Mouse (Mus musculus): Measurements from ENCODE around the gene Txlng. TPM values are rescaled to one million over a fixed set of nuclear protein-coding genes. Genes with fewer than 3 reads are reported as not detected.

The Txlng gene
- total RNA-seq, 4 experiments from 2014 or later: 18.5 to 26.1 (median 23.3) TPM

DNA sequence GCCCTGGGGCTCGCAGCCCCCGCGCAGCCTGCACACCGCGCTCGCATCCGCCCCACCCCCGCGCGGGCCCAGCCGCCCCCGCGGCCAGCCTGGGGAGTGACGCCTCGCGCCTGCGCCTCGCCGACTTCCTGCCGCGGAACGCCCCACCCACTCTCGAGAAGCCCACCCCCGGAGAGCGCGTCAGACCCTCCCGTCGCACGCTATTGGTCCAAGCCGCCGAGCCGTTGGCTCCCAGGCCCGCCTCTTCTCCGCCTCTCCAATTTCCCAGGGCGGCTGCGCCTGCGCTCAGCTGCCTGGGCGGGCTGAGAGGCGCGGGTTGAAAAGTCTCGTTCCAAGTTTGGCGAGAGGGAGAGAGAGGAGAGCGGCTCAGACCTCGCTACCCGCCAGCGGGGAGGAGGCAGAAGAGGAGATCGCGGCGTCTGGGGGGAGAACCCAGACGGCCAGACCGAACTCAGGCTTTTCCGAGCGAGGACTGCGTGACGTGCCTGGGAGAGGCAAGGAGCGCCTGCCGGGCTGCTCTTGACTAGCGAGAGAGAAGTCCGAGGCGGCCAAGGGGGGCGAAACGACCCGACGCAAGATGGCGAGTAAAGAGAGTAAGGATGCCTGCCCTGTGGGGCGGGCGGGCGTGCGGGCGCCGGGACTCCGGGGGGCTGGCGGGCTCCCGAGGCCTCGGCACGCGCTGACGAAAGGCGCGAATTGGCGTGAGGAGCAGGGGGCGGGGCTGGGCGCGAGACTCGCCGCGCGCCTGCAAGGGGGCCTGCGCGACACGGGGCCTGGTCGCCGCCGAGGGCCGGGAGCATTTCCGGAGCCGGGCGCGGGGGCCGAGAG lies 68.9 kb downstream of the Txlng start, which contains the start of gene Rbbp7:
TSS of gene Rbbp7 (plus strand) at position 288 of the 828 bp plus-strand sequence.
- DNase-seq (ENCODE audit: low spot score in 2 of 2): peak; percentile 89

DNA sequence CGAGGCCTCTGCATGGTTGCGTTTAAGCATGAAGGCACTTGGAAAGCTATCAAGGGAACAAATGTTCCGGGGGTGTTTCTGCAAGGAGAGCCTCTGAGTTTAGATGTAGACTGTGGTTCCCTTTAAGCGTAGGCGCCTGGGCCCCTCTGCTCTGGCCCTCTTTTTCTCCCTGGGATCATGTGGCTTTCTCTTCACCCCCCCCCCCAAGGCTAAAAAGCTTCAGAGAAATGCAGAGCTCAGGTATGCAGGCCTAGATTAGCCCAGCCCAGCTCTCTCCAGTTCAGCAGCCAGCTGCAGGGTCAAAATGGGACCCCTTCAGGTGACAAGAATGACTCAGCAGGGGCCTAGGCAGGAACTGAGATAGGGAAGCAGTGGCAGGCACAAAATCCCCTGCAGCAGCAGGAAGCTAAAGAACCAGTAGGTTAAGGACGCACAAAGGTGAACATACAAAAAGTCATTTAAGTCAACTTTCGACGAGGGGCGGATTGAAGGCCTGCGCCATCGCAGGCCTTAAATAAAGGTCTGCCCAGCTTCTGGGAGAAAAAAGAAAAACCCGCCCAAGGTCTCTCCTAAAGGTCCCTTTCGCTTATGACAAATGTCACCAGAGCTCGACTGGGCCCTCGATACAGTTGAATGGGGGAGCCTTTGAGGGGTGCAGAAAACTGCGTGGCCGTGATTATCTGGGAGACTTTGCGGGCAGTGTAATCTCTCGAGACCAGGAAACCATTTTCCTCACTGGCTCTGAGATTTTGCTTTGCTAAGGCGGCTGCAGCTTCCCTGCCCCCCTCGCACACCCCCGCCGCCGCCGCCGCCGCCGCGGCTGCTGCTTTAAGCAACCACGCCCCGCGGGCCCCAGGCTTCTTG lies 69.8 kb downstream of the Txlng start:
- peak; percentile 39 to 43 for DNase-seq (ENCODE audit: low spot score in 2 of 2)

DNA sequence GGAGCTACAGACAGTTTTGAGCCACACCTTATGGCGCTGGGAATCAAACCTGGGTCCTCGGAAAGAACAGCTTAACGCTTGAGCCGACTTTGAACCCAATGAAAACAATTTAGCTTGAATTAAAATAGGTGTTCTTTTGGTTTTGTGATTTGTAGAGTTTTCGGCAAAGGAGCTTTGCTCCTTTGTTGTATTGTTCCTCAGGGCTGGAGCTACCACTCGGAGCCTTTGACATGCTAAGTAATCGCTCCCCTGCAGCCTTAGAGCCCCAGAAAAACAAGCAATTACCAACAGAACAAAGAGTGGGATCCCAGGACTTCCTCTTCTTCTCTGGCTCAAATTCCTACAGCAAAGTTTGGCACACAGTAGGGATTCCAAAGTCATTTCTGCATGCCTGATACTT lies 73.2 kb downstream of the Txlng start:
- DNase-seq (ENCODE audit: low spot score in 2 of 2): no peak

DNA sequence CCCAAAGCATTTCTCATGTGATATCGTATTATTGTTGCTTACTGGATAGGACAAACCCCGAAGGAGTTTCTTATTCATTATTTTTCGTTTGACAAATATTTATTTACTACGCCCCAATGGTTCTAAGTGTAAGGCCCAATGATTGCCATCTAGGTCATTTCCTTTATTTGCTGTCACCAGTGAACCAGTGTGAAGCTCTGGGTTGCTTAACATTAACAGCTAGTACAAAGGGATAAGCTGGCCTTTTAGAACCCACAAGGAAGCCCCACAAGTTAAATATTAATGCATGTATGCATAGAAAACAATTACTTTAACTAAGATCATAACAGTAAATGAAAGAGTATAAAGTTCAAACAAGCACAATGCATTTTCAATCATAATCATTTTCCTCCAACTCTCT lies 74.9 kb downstream of the Txlng start:
- no peak for DNase-seq (ENCODE audit: low spot score in 2 of 2)

DNA sequence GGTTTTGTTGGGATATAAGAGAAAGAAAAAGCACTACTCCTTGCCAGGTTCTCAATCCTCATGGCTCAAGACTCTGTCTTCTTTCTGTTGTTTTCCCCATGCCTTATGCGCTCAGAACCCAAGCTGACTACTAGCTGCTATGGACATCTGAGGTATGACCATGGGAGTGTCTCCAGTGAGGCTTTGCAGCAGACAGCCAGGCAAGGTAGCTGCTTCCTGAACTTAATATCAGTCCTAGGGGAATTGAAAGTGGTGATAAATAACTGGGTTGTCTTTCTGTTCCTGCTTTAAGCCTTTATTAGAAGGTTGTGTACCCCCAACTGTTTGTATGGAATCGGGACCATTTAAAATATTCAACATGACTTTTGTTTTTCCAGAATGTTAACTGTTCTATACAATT lies 76.8 kb downstream of the Txlng start:
- no peak for DNase-seq (ENCODE audit: low spot score in 2 of 2)

DNA sequence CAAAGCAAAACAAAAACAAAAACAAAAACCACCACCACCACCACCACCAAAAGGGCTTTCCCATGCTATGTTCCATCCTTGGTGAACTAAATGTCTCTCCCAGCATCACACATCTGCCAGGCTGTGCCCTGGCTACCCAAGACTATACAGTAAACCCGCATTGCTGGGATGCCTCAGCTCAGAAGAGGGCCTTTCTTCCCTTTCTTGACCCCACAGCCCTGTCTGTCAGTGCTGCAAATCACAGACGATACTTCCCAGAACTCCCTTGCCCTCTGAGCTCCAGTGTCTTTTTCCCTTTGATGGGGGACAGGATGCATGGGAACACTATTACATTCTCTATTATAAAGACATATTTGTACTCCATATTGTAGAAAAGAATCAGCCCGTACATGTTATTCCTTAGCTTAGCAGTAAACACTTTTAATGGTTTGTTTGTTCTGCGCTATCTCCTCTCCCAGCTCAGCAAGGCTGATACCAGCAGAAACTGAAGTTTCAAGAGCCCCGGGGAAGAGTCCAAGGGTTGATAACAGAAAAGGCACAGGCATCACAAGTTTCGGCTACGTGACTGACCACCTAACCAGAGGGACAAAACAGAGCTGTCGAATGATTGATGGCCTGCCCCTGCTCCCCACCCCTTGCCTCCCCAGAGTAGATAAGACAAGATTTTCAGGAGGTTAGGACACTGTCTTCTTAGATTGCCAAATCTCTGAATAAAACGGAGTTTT lies 80.4 kb downstream of the Txlng start:
- no peak for DNase-seq (ENCODE audit: low spot score in 2 of 2)

DNA sequence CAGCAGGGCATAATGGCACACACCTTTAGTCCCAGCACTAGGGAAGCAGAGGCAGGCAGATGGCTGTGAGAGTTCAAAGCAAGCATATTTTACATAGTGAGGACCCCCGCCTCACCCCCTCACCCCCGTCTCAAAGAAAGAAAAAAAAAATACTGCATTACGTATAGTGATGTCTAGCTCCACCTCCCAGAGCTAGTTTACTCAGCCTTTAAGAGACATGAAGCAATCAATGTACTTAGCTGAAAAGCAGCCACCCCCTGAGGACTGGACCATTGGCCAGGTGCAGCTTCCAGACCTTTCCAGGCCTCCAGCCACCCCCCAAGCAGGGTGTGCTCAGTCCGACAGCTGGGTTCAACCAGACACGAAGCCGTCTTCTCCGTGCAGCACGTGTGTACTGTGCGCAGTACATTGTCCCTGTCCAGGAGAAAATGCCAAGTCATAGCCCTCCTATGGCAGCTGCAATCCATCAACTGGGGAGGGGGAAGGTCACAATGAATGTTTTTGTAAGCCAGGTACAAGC lies 93.1 kb downstream of the Txlng start:
- DNase-seq (ENCODE audit: low spot score in 2 of 2): no peak

DNA sequence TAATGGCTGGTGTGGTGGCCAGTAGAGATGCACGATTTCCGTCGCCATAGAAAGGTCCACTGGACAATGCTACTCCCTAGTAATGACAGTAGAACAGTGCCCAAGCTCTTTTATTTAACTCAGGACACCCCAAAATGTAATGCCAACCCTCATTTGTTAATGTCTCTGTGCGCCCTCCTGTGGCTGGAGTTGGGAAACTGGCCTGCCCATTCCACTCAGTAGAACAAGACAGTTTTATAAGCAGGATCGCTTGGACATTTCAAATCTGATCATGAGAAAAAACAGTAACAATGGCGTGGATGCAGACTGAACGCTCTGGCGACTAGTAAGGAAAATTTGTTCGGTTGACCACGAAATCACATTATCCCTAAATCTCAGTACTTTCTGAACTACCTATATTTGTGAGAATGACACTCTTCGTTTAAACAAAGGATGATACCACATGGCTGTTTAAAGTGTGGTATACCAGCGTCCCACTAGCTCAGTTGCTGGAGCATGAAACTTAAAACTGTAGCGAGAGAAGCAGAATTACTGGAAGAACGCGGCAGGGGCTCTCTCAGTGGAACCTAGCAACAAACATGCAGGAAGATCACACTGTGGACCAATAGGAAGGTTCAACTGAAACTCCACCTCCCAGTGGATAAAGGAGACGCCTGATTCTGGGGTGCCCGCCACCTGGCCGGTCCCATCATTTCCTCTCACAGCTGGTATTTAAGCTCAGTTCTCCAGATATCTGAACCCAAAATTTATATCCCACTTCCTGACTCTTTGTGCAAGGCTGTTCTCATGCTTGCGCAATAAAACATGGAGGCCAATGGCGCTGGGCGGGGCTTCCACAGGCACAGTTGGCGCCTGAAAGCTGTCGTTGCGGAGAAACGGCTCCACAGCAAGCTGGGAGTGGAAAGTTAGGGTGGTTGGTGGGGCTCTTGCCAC lies 94.0 kb downstream of the Txlng start:
- peak; percentile 54 to 64 for DNase-seq (ENCODE audit: low spot score in 2 of 2)

DNA sequence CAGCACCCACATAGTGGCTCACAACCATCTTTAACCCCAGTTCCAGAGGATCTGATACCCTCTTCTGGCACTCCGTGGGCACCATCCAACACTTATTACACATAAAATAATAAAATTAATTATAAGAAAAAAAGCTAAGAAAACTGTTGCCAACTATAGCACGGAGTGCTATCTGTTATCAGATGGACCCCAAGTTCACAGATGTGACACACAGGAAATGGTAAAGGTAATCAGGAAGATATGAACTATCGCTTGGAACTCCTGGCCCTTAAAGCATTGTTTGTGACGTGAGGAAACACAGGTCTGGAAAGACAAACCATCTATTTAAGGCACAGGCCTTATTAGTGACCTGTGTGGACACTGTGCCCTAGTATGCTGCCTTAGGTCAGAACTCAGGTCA lies 99.2 kb downstream of the Txlng start:
- DNase-seq (ENCODE audit: low spot score in 2 of 2): no peak

Small RNA genes lying within 50 kb of the gene (microRNA-seq; reads per million reads assigned to microRNA genes)
- gene Mir3473a: 0 reads per million in 2 experiments

Other genes starting within 250 kb of the Txlng start
- 100 to 1,000 TPM; 127 to 163 (median 150) TPM for gene Reps2, start 185.8 kb downstream of the Txlng start, total RNA-seq (2022)
- gene Rbbp7, start 69.1 kb downstream of the Txlng start, total RNA-seq (2022): 100 to 1,000 TPM; 148 to 170 (median 161) TPM
- gene Syap1, start 59.0 kb upstream of the Txlng start, total RNA-seq (2022): 10 to 100 TPM; 29.6 to 31.8 (median 30.2) TPM
- 10 to 100 TPM; 50.5 to 74.5 (median 68.2) TPM for gene Ctps2, start 71.8 kb upstream of the Txlng start, total RNA-seq (2022)
- gene S100g, start 135.1 kb upstream of the Txlng start, total RNA-seq (2022): not detected